Comparison of ENCODE assay signal across 24 mouse cellular contexts in genomic region chr5:133167576-133167975, GRCm38 (mm10).
DNase-seq lines count a peak whose midpoint lies in the region; ATAC-seq lines count a peak whose summit lies in the region.
"Had no signal": no experiment of that assay in that cellular context is flagged by ENCODE, and none has a peak within 500 bp of the region (broad histone marks: within the 10 kb centered on the region; RNA-seq: fewer than 3 reads in every experiment).

No protein-coding gene starts in this region.

- peaks cover 17% of the 10 kb centered on the region for H3K4me1 ChIP-seq in midbrain, embryonic 10.5 days
- H3K4me1 ChIP-seq in midbrain, embryonic 11.5 days (ENCODE audit: control insufficient read depth, insufficient read depth, low read length): no peaks in the 10 kb centered on the region
- H3K4me1 ChIP-seq in limb, embryonic 12.5 days (replicated peaks): peaks cover 27% of the 10 kb centered on the region

- H3K9ac ChIP-seq in midbrain, embryonic 11.5 days (ENCODE audit: low read length): no peak overlapping the region
- H3K9ac ChIP-seq in limb, embryonic 12.5 days (replicated peaks): no peak overlapping the region
- H3K9ac ChIP-seq: forebrain, embryonic 15.5 days; hindbrain, embryonic 13.5 days; midbrain, embryonic 13.5 days; neural tube, embryonic 12.5 days had no signal

- peak; percentile 50 for DNase-seq in heart, adult 11 months
- DNase-seq in heart, postnatal 25 days (ENCODE audit: low spot score): no peak
- DNase-seq in midbrain, embryonic 10.5 days (ENCODE audit: low spot score): no peak
- DNase-seq in midbrain, embryonic 11.5 days (ENCODE audit: low spot score, missing footprints): no peak
- DNase-seq in layer of hippocampus, adult 18-20 months (ENCODE audit: low spot score in 2 of 2): no peak
- DNase-seq in liver: no peak
- DNase-seq: adrenal gland, postnatal 25 days; cerebellum, adult 11 months; cerebellum, postnatal 14 days; gastrocnemius, postnatal 36 days; kidney, adult 11 months; layer of hippocampus, postnatal 36 days; lung, adult 2 months; right cerebral cortex, postnatal 25 days; thymus, postnatal 25 days had no signal

- no peak for ATAC-seq in midbrain, embryonic 11.5 days (ENCODE audit: low FRiP score)
- ATAC-seq in limb, embryonic 12.5 days (ENCODE audit: insufficient number of reproducible peaks, insufficient read depth, low FRiP score, low TSS enrichment, low read depth): no peak
- ATAC-seq: forebrain, embryonic 15.5 days; midbrain, embryonic 13.5 days had no signal

- no peaks in the 10 kb centered on the region for H3K27me3 ChIP-seq in midbrain, embryonic 10.5 days (ENCODE audit: low read depth, poor library complexity, severe bottlenecking)
- H3K27me3 ChIP-seq in midbrain, embryonic 11.5 days (ENCODE audit: control insufficient read depth, insufficient read depth, low read length): no peaks in the 10 kb centered on the region
- peaks cover 7% of the 10 kb centered on the region; the same call in 1 of the 2 replicates for H3K27me3 ChIP-seq in limb, embryonic 12.5 days
- H3K27me3 ChIP-seq: forebrain, embryonic 15.5 days; hindbrain, embryonic 13.5 days; neural tube, embryonic 12.5 days had no signal

- no peaks in the 10 kb centered on the region for H3K36me3 ChIP-seq in midbrain, embryonic 10.5 days
- H3K36me3 ChIP-seq in midbrain, embryonic 11.5 days (ENCODE audit: control insufficient read depth, insufficient read depth, low read length): no peaks in the 10 kb centered on the region
- H3K36me3 ChIP-seq in limb, embryonic 12.5 days: no peaks in the 10 kb centered on the region
- H3K36me3 ChIP-seq: forebrain, embryonic 15.5 days; G1E; hindbrain, embryonic 13.5 days; midbrain, embryonic 13.5 days; neural tube, embryonic 12.5 days had no signal

- 48% methylated on average over 2 of the region's 2 CpGs for WGBS in midbrain, embryonic 10.5 days
- 41% methylated on average over 2 of the region's 2 CpGs for WGBS in midbrain, embryonic 11.5 days
- WGBS in limb, embryonic 12.5 days: 50% methylated on average over 2 of the region's 2 CpGs

- H3K9me3 ChIP-seq in midbrain, embryonic 10.5 days (replicated peaks): no peaks in the 10 kb centered on the region
- H3K9me3 ChIP-seq in midbrain, embryonic 11.5 days (ENCODE audit: control insufficient read depth, low read length): no peaks in the 10 kb centered on the region
- no peaks in the 10 kb centered on the region for H3K9me3 ChIP-seq in limb, embryonic 12.5 days
- H3K9me3 ChIP-seq: forebrain, embryonic 15.5 days; hindbrain, embryonic 13.5 days; midbrain, embryonic 13.5 days; neural tube, embryonic 12.5 days had no signal

- no peak overlapping the region for H3K4me3 ChIP-seq in midbrain, embryonic 10.5 days
- H3K4me3 ChIP-seq in midbrain, embryonic 11.5 days (ENCODE audit: low read depth, low read length): no peak overlapping the region
- H3K4me3 ChIP-seq in limb, embryonic 12.5 days (replicated peaks): no peak overlapping the region
- H3K4me3 ChIP-seq: erythroblast, embryonic 14.5 days; forebrain, embryonic 15.5 days; hindbrain, embryonic 13.5 days; layer of hippocampus, adult 2 months; midbrain, embryonic 13.5 days; neural tube, embryonic 12.5 days had no signal

- H3K4me2 ChIP-seq in midbrain, embryonic 11.5 days: no peak overlapping the region
- no peak overlapping the region for H3K4me2 ChIP-seq in limb, embryonic 12.5 days
- H3K4me2 ChIP-seq: forebrain, embryonic 15.5 days; hindbrain, embryonic 13.5 days; midbrain, embryonic 13.5 days; neural tube, embryonic 12.5 days had no signal

- intact Hi-C loops in heart, postnatal 25 days (cut with DNase I): no loop called here

- H3K27ac ChIP-seq in midbrain, embryonic 10.5 days (replicated peaks): 0 out of 2 replicates have a peak overlapping the region, but pooled peaks have one; percentile 14
- no peak overlapping the region for H3K27ac ChIP-seq in midbrain, embryonic 11.5 days (ENCODE audit: low read depth, low read length)
- peak overlapping the region; percentile 58 for H3K27ac ChIP-seq in limb, embryonic 12.5 days
- H3K27ac ChIP-seq: forebrain, embryonic 15.5 days; hindbrain, embryonic 13.5 days; kidney, postnatal 0 days; layer of hippocampus, adult 2 months; midbrain, embryonic 13.5 days; neural tube, embryonic 12.5 days had no signal
